21 mouse cellular contexts compared by ENCODE assay signal in genomic region chr5:69522064-69522463, GRCm38 (mm10). TPM values are rescaled to one million over a fixed set of nuclear protein-coding genes. Genes with fewer than 3 reads are reported as not detected.
DNase-seq lines count a peak whose midpoint lies in the region; ATAC-seq and TF ChIP-seq lines count a peak whose summit lies in the region.
"Had no signal": no experiment of that assay in that cellular context is flagged by ENCODE, and none has a peak within 500 bp of the region (broad histone marks: within the 10 kb centered on the region; RNA-seq: fewer than 3 reads in every experiment).

No protein-coding gene starts in this region.

- TF ChIP-seq EP300 in stomach, postnatal 0 days (optimal IDR thresholded peaks at IDR 0.05) = no peak

- no peak for DNase-seq in heart, postnatal 4 days
- no peak for DNase-seq in stomach, postnatal 0 days (ENCODE audit: low spot score)
- DNase-seq in splenic B cell, adult 2 months (ENCODE audit: low read depth, low spot score) = peak; percentile 6
- no peak for DNase-seq in adrenal gland, adult 18-20 months (ENCODE audit: low spot score in 2 of 2)
- no peak for DNase-seq in left cerebral cortex, postnatal 36 days (ENCODE audit: low spot score in 2 of 2)
- DNase-seq: adrenal gland, adult 2 months; cerebellum, adult 9-11 months; heart, adult 18-20 months; thymus, postnatal 36 days had no signal

- WGBS in heart, embryonic 13.5 days = 56% methylated on average over 5 of the region's 5 CpGs
- 58% methylated on average over 5 of the region's 5 CpGs for WGBS in stomach, embryonic 15.5 days
- 58% methylated on average over 5 of the region's 5 CpGs for WGBS in stomach, postnatal 0 days

- no peak overlapping the region for H3K27ac ChIP-seq in heart, embryonic 13.5 days (replicated peaks)
- H3K27ac ChIP-seq in stomach, embryonic 15.5 days = no peak overlapping the region
- H3K27ac ChIP-seq in stomach, postnatal 0 days (replicated peaks) = no peak overlapping the region
- H3K27ac ChIP-seq: embryonic facial prominence, embryonic 12.5 days; hindbrain, embryonic 15.5 days; kidney, embryonic 15.5 days; layer of hippocampus, adult 2 months; limb, embryonic 15.5 days; midbrain, embryonic 12.5 days had no signal

- intact Hi-C loops in left cerebral cortex, postnatal 36 days (cut with DNase I) = loop anchor here (5.0 to 10.0 kb wide), 2 partner anchors 177 to 1390 kb away; partner anchors contain the start of gene Kctd8

- H3K4me2 ChIP-seq in heart, embryonic 13.5 days = peak overlapping the region; percentile 12; the same call in 1 of the 2 replicates
- H3K4me2 ChIP-seq in stomach, embryonic 15.5 days = peak overlapping the region; percentile 13; the same call in 1 of the 2 replicates
- no peak overlapping the region for H3K4me2 ChIP-seq in stomach, postnatal 0 days (replicated peaks; ENCODE audit: low read depth)
- H3K4me2 ChIP-seq: embryonic facial prominence, embryonic 12.5 days; hindbrain, embryonic 15.5 days; kidney, embryonic 15.5 days; limb, embryonic 15.5 days; midbrain, embryonic 12.5 days had no signal

- no peak for TF ChIP-seq CTCF in stomach, postnatal 0 days (IDR thresholded peaks at IDR 0.05; ENCODE audit: low read depth)

- H3K9ac ChIP-seq in heart, embryonic 13.5 days = no peak overlapping the region
- H3K9ac ChIP-seq in stomach, embryonic 15.5 days = no peak overlapping the region
- no peak overlapping the region for H3K9ac ChIP-seq in stomach, postnatal 0 days (ENCODE audit: low read length)
- H3K9ac ChIP-seq: embryonic facial prominence, embryonic 12.5 days; hindbrain, embryonic 15.5 days; kidney, embryonic 15.5 days; limb, embryonic 15.5 days; midbrain, embryonic 12.5 days had no signal

- no peaks in the 10 kb centered on the region for H3K9me3 ChIP-seq in heart, embryonic 13.5 days
- no peaks in the 10 kb centered on the region for H3K9me3 ChIP-seq in stomach, embryonic 15.5 days
- no peaks in the 10 kb centered on the region for H3K9me3 ChIP-seq in stomach, postnatal 0 days (ENCODE audit: control insufficient read depth, low read length)
- H3K9me3 ChIP-seq: embryonic facial prominence, embryonic 12.5 days; hindbrain, embryonic 15.5 days; kidney, embryonic 15.5 days; limb, embryonic 15.5 days; midbrain, embryonic 12.5 days had no signal

- no peaks in the 10 kb centered on the region for H3K36me3 ChIP-seq in heart, embryonic 13.5 days
- no peaks in the 10 kb centered on the region for H3K36me3 ChIP-seq in stomach, embryonic 15.5 days
- no peaks in the 10 kb centered on the region for H3K36me3 ChIP-seq in stomach, postnatal 0 days (ENCODE audit: control insufficient read depth, insufficient read depth, low read length)
- no peaks in the 10 kb centered on the region for H3K36me3 ChIP-seq in splenic B cell, adult 2 months (ENCODE audit: control insufficient read depth, insufficient read depth, low read length, poor library complexity, severe bottlenecking)
- H3K36me3 ChIP-seq: embryonic facial prominence, embryonic 12.5 days; hindbrain, embryonic 15.5 days; kidney, embryonic 15.5 days; limb, embryonic 15.5 days; midbrain, embryonic 12.5 days had no signal

- no peak for ATAC-seq in heart, embryonic 13.5 days (ENCODE audit: extremely low read depth, insufficient number of reproducible peaks, low FRiP score, low TSS enrichment)
- no peak for ATAC-seq in stomach, embryonic 15.5 days (ENCODE audit: insufficient read depth, low FRiP score, low read depth)
- no peak for ATAC-seq in stomach, postnatal 0 days (ENCODE audit: low FRiP score, low TSS enrichment)
- ATAC-seq in hematopoietic stem cell, adult 5-6 weeks (replicated peaks in 1 of 2; ENCODE audit: insufficient read depth in 1 of 2, low FRiP score in 2 of 2, low TSS enrichment in 1 of 2, low read depth in 1 of 2, poor library complexity in 2 of 2, severe bottlenecking in 2 of 2) = peak; percentile 72 to 83
- ATAC-seq: lung, postnatal 0 days had no signal

- no peaks in the 10 kb centered on the region for H3K4me1 ChIP-seq in heart, embryonic 13.5 days
- H3K4me1 ChIP-seq in stomach, embryonic 15.5 days = no peaks in the 10 kb centered on the region
- H3K4me1 ChIP-seq in stomach, postnatal 0 days (replicated peaks; ENCODE audit: control insufficient read depth, insufficient read depth) = no peaks in the 10 kb centered on the region
- H3K4me1 ChIP-seq: embryonic facial prominence, embryonic 12.5 days; hindbrain, embryonic 15.5 days; kidney, embryonic 15.5 days; limb, embryonic 15.5 days; midbrain, embryonic 12.5 days had no signal

- H3K4me3 ChIP-seq in heart, embryonic 13.5 days = no peak overlapping the region
- no peak overlapping the region for H3K4me3 ChIP-seq in stomach, embryonic 15.5 days (replicated peaks)
- H3K4me3 ChIP-seq in stomach, postnatal 0 days (ENCODE audit: low read depth, low read length) = no peak overlapping the region
- H3K4me3 ChIP-seq: embryonic facial prominence, embryonic 12.5 days; hindbrain, embryonic 15.5 days; kidney, embryonic 15.5 days; layer of hippocampus, adult 2 months; limb, embryonic 15.5 days; midbrain, embryonic 12.5 days had no signal

- H3K27me3 ChIP-seq in heart, embryonic 13.5 days (replicated peaks) = no peaks in the 10 kb centered on the region
- H3K27me3 ChIP-seq in stomach, embryonic 15.5 days (replicated peaks) = no peaks in the 10 kb centered on the region
- H3K27me3 ChIP-seq in stomach, postnatal 0 days (ENCODE audit: control insufficient read depth, insufficient read depth, low read length) = no peaks in the 10 kb centered on the region
- no peaks in the 10 kb centered on the region for H3K27me3 ChIP-seq in splenic B cell, adult 2 months (ENCODE audit: control insufficient read depth, insufficient read depth, low read length, poor library complexity, severe bottlenecking)
- H3K27me3 ChIP-seq: embryonic facial prominence, embryonic 12.5 days; hindbrain, embryonic 15.5 days; kidney, embryonic 15.5 days; limb, embryonic 15.5 days; midbrain, embryonic 12.5 days had no signal

RNA-seq across cellular contexts. Expression of gene Yipf7, which starts 20.4 kb away (rescaled TPM):
- polyA plus RNA-seq in heart, embryonic 13.5 days (2015; fragmentation: Nextera tagmentation; extraction: Ambion mirVana) = 6.5 and 9.6 TPM in 2 replicates
- 100 to 1,000 TPM; 100 to 110 TPM for total RNA-seq in heart, postnatal 4 days (2021)
- polyA plus RNA-seq in stomach, embryonic 15.5 days (2015; fragmentation: Nextera tagmentation; extraction: Ambion mirVana) = not detected in 2 replicates
- polyA plus RNA-seq in stomach, postnatal 0 days (2015; fragmentation: Nextera tagmentation; extraction: Ambion mirVana) = 0.07 TPM in 1 of 2 replicates, not detected in the other
- total RNA-seq in hematopoietic stem cell, adult 5-6 weeks (2017) = not detected in 2 replicates
- under 1 TPM in 1 of 2 experiments, not detected in 1; 0.26 TPM for total RNA-seq in adrenal gland, adult 18-20 months (2021)
- not detected for total RNA-seq in left cerebral cortex, postnatal 36 days (2021)
- total RNA-seq: adrenal gland, adult 2 months; layer of hippocampus, adult 2 months had no signal
- polyA plus RNA-seq: adrenal gland, adult 2 months; forebrain, embryonic 11.5 days; hindbrain, embryonic 15.5 days; kidney, embryonic 15.5 days; stomach, embryonic 14.5 days had no signal

RNA-seq across cellular contexts. Expression of gene Guf1, which starts 34.7 kb away (rescaled TPM):
- polyA plus RNA-seq in heart, embryonic 13.5 days (2015; fragmentation: Nextera tagmentation; extraction: Ambion mirVana) = 28.7 and 31.5 TPM in 2 replicates
- total RNA-seq in heart, postnatal 4 days (2021) = 10 to 100 TPM; 30.3 to 33.2 TPM
- polyA plus RNA-seq in stomach, embryonic 15.5 days (2015; fragmentation: Nextera tagmentation; extraction: Ambion mirVana) = 50.8 and 54.6 TPM in 2 replicates
- 17.7 and 20.3 TPM in 2 replicates for polyA plus RNA-seq in stomach, postnatal 0 days (2015; fragmentation: Nextera tagmentation; extraction: Ambion mirVana)
- 65.2 and 65.8 TPM in 2 replicates for total RNA-seq in hematopoietic stem cell, adult 5-6 weeks (2017)
- 10 to 100 TPM; 20.2 to 22.0 TPM for total RNA-seq in adrenal gland, adult 18-20 months (2021)
- 10 to 100 TPM; 19.7 to 29.1 TPM for total RNA-seq in left cerebral cortex, postnatal 36 days (2021)

Comparison
In these comparisons a context has a peak if more than half of its experiments do, and no peak if none do; other contexts are left out.
1. ATAC-seq: peak in hematopoietic stem cell, adult 5-6 weeks (2 of 2); none in heart, embryonic 13.5 days (single experiment), stomach, embryonic 15.5 days (single experiment) and stomach, postnatal 0 days (single experiment).
2. RNA of gene Yipf7, which starts 20.4 kb away (total RNA-seq): 100 to 110 TPM in heart, postnatal 4 days; not detected in left cerebral cortex, postnatal 36 days, 0.26 TPM in adrenal gland, adult 18-20 months and not detected in hematopoietic stem cell, adult 5-6 weeks; every median in the first group is over 10 times any median in the second.